Mouse (Mus musculus) heart, postnatal 0 days (tissue): ENCODE results near the gene Orc1. TPM values are rescaled to one million over a fixed set of nuclear protein-coding genes. Genes with fewer than 3 reads are reported as not detected.
A peak's percentile ranks its signal among the peaks of the same experiment; 100 is the strongest.

ENCODE experiments used
- ATAC-seq: fragments of 200-750 bp; cut with Nextera tagmentation; 2 replicates; pipeline ENCODE4 v1.8.0; 2017; ENCODE audit warnings: low read depth, moderate number of reproducible peaks, moderate library complexity; ENCODE audit not compliant: insufficient read depth
- DNase-seq: peaks from one replicate; pipeline ENCODE4 v3.0.0-alpha.2; 2016; ENCODE audit warnings: low spot score
- H3K27ac ChIP-seq: fragments of 300-500 bp; sonication (generic); 2 replicates; pipeline ENCODE4 v1.5.1; 2014; ENCODE audit warnings: low read depth, mild to moderate bottlenecking
- H3K27me3 ChIP-seq: fragments of 300-500 bp; sonication (generic); 2 replicates; pipeline ENCODE4 v1.6.1; 2014; ENCODE audit warnings: low read length, mixed read lengths; ENCODE audit not compliant: control insufficient read depth, insufficient read depth
- H3K36me3 ChIP-seq: fragments of 300-500 bp; sonication (generic); replicated peaks from 2 replicates; pipeline ENCODE4 v1.6.1; 2014; ENCODE audit warnings: low read length, mixed read lengths; ENCODE audit not compliant: control insufficient read depth, insufficient read depth
- H3K4me1 ChIP-seq: fragments of 300-500 bp; sonication (generic); 2 replicates; pipeline ENCODE4 v1.6.1; 2014; ENCODE audit warnings: antibody characterized with exemption; ENCODE audit not compliant: control insufficient read depth, insufficient read depth
- H3K4me2 ChIP-seq: fragments of 300-500 bp; sonication (generic); 2 replicates; pipeline ENCODE4 v1.6.1; 2014; ENCODE audit warnings: low read depth, mild to moderate bottlenecking, low read length, moderate library complexity
- H3K4me3 ChIP-seq: fragments of 300-500 bp; sonication (generic); 2 replicates; pipeline ENCODE4 v1.5.1; 2014; ENCODE audit warnings: low read depth, low read length
- H3K9ac ChIP-seq: fragments of 300-500 bp; sonication (generic); replicated peaks from 2 replicates; pipeline ENCODE4 v1.6.1; 2014; ENCODE audit warnings: low read depth, low read length, mixed read lengths
- H3K9me3 ChIP-seq: fragments of 300-500 bp; sonication (generic); replicated peaks from 2 replicates; pipeline ENCODE4 v1.6.1; 2016; ENCODE audit warnings: low read length; ENCODE audit not compliant: control insufficient read depth
- CTCF ChIP-seq: IDR thresholded peaks from 2 replicates; pipeline ENCODE4 v1.5.1; 2016; ENCODE audit warnings: antibody characterized with exemption, control low read depth, low read depth
- EP300 ChIP-seq: IDR thresholded peaks from 2 replicates; pipeline ENCODE4 v1.6.1; 2016; ENCODE audit warnings: antibody characterized with exemption, low read depth
- WGBS: fragments of 180-500 bp; shearing (Covaris S2); extraction: QIAGEN DNeasy Blood & Tissue Kit; methylation state at CpG from one replicate; pipeline ENCODE4 v1.1.7; 2014; 5-methylcytosine and 5-hydroxymethylcytosine counted together
- polyA plus RNA-seq: library from polyadenylated mRNA; unstranded; fragments of >200 nt; fragmentation: Nextera tagmentation; extraction: Ambion mirVana; gene quantifications from 2 replicates; pipeline ENCODE4 v1.2.1, GENCODE M21; 2015
- total RNA-seq: library from RNA; depleted of rRNA; stranded (reverse); fragments of >200 nt; gene quantifications from 2 replicates; pipeline ENCODE4 v1.2.3, GENCODE M21; 2014; ENCODE audit warnings: low replicate concordance; rRNA removed

The Orc1 gene
- total RNA-seq = 1.4 and 2.0 TPM in 2 replicates
- polyA plus RNA-seq = 1.3 and 1.7 TPM in 2 replicates

DNA sequence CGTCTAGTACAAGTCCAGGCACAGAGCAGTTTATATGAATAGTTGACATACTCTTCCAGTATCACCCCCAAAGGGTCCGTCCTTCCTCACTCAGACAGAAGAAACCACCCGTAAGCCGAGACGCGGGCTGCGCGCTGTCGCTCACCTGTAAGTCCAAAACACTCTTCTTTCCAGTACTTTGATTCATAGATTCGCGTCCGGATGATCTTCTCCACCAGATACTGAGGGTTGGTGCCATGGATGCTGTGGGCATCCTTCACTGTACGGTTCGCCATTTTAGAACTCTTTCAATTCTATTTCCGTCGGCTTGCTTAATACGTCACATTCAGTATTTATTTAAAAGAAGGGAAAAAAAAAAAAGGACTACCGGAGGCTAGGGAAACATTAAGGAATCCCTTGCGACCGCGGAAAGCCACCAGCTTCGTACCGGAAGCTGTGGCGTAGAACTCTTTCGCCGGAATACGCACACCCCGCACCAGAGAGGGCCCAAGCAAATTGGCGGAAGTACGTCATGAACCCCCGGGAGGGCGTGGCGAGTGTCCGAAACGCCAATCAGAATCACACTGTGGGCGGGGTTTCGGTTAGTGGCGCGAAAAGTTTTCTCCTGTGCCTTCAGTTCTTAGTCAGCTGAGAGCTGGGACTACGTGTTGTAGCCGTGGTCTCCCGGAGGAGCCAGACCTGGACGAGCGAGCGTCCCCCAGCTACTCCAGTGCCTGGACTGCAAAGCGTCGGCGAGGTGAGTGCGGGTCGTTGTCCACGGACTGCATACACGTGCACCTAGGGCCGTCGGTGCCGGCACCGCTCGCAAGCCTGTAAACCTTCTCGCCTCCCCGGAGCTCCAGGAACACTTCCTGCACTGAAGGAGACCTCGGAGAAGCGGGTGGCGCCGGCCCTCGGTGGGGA is at the start of gene Orc1, which contains the start of gene Prpf38a:
Gene Orc1 (plus strand): TSS at position 584 of the 903 bp plus-strand sequence.
Gene Prpf38a (minus strand): TSS at position 497 of the 903 bp plus-strand sequence.
- DNase-seq = peak; percentile 96
- no peaks in the 10 kb centered on the region for H3K27me3 ChIP-seq
- TF ChIP-seq CTCF (no peak), EP300 (no peak)
- peak within 1 kb of the TSS; percentile 93 for H3K4me2 ChIP-seq
- peaks cover 13% of the 10 kb centered on the region; the same call in 1 of the 2 replicates for H3K4me1 ChIP-seq
- under 1% methylated on average over 64 of the region's 64 CpGs for WGBS
- H3K27ac ChIP-seq = peak within 1 kb of the TSS; percentile 78
- ATAC-seq = peak; percentile 98
- H3K9me3 ChIP-seq = no peaks in the 10 kb centered on the region
- peak within 1 kb of the TSS; percentile 78 for H3K9ac ChIP-seq
- peak within 1 kb of the TSS; percentile 95 for H3K4me3 ChIP-seq
- peaks cover 14% of the 10 kb centered on the region for H3K36me3 ChIP-seq

DNA sequence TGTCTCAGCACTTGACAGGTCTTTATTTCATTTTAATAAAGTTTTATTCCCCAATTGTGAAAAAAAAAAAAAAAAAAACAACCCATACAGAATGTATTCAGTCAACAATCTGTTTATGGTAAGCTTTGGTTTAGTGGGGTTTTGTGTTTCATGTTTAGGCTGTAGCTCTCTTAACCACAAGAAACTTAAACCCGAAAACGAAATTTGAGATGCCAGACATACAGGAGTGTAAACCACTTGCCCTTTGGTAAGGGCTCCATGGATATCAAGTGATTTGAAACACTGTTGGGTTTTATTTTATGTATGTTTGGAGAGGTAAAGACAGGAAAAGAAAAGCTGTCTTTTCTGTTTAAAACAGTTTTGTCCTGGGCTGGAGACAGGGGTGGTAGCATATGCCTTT is 39.5 kb upstream of the Orc1 start:
- 93% methylated on average over 2 of the region's 2 CpGs for WGBS
- DNase-seq (no peak), ATAC-seq (no peak)
- Histone ChIP-seq H3K27me3 (no peaks in the 10 kb centered on the region), H3K36me3 (peaks cover 17% of the 10 kb centered on the region), H3K4me3 (no peak overlapping the region), H3K4me1 (no peaks in the 10 kb centered on the region), H3K27ac (no peak overlapping the region), H3K4me2 (no peak overlapping the region), H3K9ac (no peak overlapping the region), H3K9me3 (no peaks in the 10 kb centered on the region)
- TF ChIP-seq EP300 (no peak), CTCF (no peak)

DNA sequence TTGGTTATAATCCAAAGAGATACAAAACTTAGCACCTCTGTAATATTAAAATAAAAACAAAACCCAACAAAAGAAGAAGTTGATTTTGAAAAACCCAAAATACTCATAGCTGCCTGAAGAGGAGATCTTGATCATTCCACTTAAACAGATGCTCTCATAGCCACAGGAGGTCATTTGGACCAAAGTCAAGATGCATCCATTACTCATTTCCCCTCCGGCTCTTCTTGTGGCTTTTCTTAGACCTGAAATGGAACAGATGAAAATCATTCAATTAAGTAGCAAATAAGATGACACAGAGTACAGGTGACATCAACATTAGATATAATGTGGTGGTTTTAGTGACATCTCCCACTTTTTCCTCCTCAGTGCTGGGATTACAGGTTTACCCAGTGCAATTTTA is 14.2 kb upstream of the Orc1 start:
- no peaks in the 10 kb centered on the region for H3K27me3 ChIP-seq
- WGBS = 68% methylated on average over 1 of the region's 1 CpGs
- peaks cover 81% of the 10 kb centered on the region for H3K36me3 ChIP-seq

DNA sequence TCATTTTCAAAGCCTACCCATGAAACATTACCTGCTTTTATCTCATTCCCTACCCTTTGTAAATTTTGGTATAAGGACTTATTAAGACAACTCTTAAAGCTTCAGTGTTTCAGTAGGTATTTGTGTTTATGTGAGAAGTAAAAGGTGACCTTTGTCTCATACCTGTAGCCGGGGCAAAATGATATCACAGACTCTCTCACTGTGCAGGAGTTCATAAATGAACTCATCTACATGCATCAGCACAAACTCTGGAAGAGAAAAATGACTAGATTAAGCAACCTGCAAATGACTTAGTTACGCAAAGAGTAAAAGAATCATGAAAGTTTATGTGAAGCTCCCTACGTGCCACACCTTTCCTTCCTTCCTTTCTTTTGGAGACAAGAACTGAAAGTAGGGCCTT is 6.6 kb upstream of the Orc1 start:
- peaks cover 3% of the 10 kb centered on the region; the same call in 1 of the 2 replicates for H3K4me1 ChIP-seq
- H3K27me3 ChIP-seq = no peaks in the 10 kb centered on the region
- DNase-seq = no peak
- H3K4me2 ChIP-seq = no peak overlapping the region
- peaks cover 59% of the 10 kb centered on the region for H3K36me3 ChIP-seq
- ATAC-seq = no peak
- TF ChIP-seq EP300 = no peak
- TF ChIP-seq CTCF = no peak
- H3K4me3 ChIP-seq = no peak overlapping the region
- WGBS = 92% methylated on average over 3 of the region's 3 CpGs
- H3K27ac ChIP-seq = no peak overlapping the region
- H3K9ac ChIP-seq = no peak overlapping the region
- H3K9me3 ChIP-seq = no peaks in the 10 kb centered on the region

More for the DNA sequence above, 14.2 kb upstream of the Orc1 start:
- TF ChIP-seq EP300 = no peak
- TF ChIP-seq CTCF = no peak
- H3K4me3 ChIP-seq = no peak overlapping the region
- H3K9me3 ChIP-seq = no peaks in the 10 kb centered on the region
- no peak overlapping the region for H3K27ac ChIP-seq
- DNase-seq (no peak), ATAC-seq (no peak)
- no peaks in the 10 kb centered on the region for H3K4me1 ChIP-seq
- no peak overlapping the region for H3K9ac ChIP-seq
- no peak overlapping the region for H3K4me2 ChIP-seq

DNA sequence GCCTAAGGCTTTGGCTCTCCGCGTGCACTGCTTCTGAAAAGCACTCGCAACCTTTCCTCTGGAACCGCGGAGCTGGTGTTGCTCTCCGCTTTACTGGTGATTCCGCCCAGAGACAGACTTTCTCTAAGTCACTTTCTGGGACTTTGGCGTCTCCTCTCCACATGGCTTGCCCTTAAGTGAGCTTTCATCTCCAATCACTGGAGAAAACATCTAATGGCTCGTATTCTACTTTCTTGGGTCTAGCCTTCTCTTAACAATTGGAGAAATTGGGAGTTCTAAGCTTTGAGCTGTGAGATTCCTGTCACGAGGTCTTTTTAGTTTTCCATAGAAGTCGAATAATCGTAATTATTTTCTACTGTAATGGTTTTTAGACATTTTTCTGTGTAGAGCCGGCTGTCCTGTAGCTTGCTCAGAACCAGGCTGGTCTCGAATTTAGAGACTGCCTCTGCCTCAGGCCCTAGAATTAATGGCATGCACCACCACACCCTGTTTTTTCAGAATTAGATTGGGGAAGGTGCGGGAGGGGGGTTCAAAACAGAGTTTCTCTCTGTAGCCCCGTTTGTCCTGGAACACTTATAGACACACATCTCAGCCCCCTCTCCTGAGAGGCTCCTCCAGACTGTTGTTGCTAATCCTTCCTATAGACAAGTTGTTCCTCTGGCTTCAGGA is 654 bp downstream of the Orc1 start:
- Histone ChIP-seq H3K36me3 (peaks cover 11% of the 10 kb centered on the region), H3K27ac (peak overlapping the region; percentile 78; the same call in 1 of the 2 replicates), H3K9ac (peak overlapping the region; percentile 78), H3K9me3 (no peaks in the 10 kb centered on the region), H3K4me1 (peaks cover 13% of the 10 kb centered on the region; the same call in 1 of the 2 replicates), H3K27me3 (no peaks in the 10 kb centered on the region), H3K4me2 (peak overlapping the region; percentile 93), H3K4me3 (peak overlapping the region; percentile 95)
- TF ChIP-seq CTCF (no peak), EP300 (no peak)
- ATAC-seq = no peak
- WGBS = under 1% methylated on average over 16 of the region's 16 CpGs
- no peak for DNase-seq
